Mouse (Mus musculus): ENCODE measurements around the gene Ifih1.

The Ifih1 gene

DNA sequence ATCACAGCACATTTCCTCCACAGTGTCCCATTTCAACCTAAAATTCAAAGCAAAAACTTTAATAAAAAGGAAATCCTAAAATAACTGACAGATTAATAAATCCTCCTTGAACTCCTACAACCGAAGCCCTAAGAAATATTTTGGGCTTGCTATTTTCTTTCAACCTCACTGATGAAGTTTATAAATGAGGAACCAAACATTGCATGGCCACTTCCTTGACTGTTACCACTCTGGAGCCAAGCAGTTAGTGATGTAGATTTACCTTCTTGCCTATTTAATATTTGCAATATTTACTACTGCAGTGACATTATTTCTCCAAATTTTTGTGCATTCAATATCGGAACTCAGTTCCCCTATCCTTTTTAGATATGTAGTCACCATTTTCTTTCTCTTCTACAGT, 6.2 kb downstream of the Ifih1 start:
- DNase-seq (ENCODE audit: low spot score in 2 of 2) = no peak

GRCm38 (mm10) chr2:62630446-62630845, 15.6 kb downstream of the Ifih1 start:
- DNase-seq (ENCODE audit: low spot score in 2 of 2) = peak in 1 of 2 experiments; percentile 51

DNA sequence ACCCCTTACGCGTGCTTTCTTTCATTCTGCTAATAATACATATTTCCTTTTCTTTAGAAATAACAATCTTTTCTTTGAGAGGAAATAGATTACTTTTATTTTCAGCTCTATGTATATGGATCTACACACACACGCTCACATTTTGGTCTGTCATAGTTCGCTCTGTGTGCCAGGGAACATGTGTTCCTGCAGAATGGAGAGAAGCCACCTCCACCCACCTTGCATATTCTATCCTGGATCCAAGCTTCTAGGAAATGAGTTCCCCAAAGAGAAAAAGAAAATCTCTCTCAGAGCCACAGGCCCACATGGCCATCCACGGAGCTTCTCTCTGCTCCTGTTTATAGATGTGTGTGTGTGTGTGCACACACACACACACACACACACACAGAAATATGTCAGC, 17.7 kb downstream of the Ifih1 start:
- DNase-seq (ENCODE audit: low spot score in 2 of 2) = peak; percentile 61 to 84

GRCm38 (mm10) chr2:62627728-62628127, 18.3 kb downstream of the Ifih1 start:
- peak in 1 of 2 experiments; percentile 32 for DNase-seq (ENCODE audit: low spot score in 2 of 2)

DNA sequence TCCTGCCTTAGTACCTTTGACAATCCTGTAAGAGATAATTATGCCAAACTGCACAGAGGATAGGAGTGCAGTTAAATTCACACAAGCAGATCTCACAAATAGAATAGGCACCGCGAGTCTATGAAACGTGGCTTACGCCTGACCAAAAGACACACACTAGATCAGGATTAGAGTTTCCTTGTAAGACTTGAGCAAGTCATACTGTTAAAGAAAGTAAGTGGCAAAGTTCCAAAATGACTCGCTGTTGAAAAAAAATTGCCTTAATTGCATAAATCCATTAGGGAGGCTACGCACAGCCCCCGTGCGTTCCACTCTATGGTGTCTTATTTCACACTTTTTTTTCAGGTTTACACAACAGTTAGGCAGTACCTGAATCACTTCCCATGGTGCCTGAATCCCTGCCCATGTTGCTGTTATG, 23.0 kb downstream of the Ifih1 start:
- DNase-seq (ENCODE audit: low spot score in 2 of 2) = peak; percentile 8 to 21

- no peak for DNase-seq (ENCODE audit: low spot score in 2 of 2)
These were observed 26.4 kb downstream of the Ifih1 start for GRCm38 (mm10) chr2:62619679-62620078.

- DNase-seq (ENCODE audit: low spot score in 2 of 2) = no peak
These were observed 27.1 kb downstream of the Ifih1 start for GRCm38 (mm10) chr2:62618934-62619341.

GRCm38 (mm10) chr2:62613133-62613532, 32.9 kb downstream of the Ifih1 start:
- DNase-seq (ENCODE audit: low spot score in 2 of 2) = no peak

GRCm38 (mm10) chr2:62606205-62606604, 39.9 kb downstream of the Ifih1 start:
- no peak for DNase-seq (ENCODE audit: low spot score in 2 of 2)

DNA sequence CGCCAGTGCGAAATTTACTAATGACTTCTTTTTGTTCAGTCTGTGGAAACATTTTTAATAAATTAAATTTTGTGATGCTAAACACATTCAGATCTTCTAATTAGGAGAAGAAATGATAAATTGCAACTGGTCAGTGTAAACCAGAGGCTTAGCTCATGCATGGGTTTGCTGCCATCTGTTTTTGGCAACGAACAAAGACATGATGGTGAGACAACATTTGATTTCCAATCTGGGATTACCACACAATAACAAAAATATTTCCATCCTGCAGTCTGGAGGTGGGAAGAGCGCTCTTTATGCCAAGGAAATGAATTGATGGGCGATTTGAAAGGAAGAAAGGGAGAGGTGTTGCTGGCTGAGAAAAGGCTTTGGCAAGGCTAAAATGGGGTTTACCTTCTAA, 42.5 kb downstream of the Ifih1 start:
- no peak for DNase-seq (ENCODE audit: low spot score in 2 of 2)

GRCm38 (mm10) chr2:62596586-62596985, 49.5 kb downstream of the Ifih1 start:
- no peak for DNase-seq (ENCODE audit: low spot score in 2 of 2)

- DNase-seq (ENCODE audit: low spot score in 2 of 2) = no peak
These were observed 51.6 kb downstream of the Ifih1 start for GRCm38 (mm10) chr2:62594491-62594890.

DNA sequence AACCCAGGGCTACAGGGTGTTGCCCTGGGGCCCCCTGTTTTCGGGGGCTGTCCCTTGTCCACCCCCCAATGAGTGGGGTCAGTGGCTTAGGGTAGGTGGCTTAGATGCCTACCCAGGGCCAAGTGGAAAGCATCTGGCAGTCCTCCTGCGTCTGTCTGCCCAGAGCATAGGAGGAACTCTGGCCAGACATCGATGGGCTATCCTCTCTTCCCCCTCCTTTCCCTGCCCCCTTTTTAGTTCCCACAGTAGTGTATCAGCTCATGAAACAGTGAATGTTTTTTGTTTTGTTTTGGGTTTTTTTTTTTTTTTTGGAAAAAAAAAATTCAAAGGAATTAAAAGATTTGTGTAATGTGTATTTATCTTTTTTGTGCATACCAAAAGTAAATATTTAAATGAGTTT, 54.5 kb downstream of the Ifih1 start:
- no peak for DNase-seq (ENCODE audit: low spot score in 2 of 2)

DNA sequence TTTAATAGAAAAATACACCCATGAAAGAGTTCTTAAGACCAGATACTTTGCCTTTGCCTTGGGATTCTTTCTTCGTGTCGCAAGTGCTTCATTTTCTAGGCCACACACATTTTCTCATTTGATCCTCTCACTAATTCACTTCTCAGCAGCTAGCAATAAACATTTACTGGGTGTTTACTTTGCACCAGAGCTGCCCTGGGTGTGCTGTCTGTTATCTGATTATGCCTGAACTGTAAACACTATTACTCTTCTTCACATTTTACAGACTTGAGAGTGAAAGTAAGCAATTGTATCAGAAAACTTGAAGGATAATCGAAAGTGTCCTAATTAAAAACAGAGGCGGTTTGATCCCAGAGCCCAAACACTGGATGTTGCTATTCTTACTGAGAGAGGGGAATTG, 56.7 kb downstream of the Ifih1 start:
- no peak for DNase-seq (ENCODE audit: low spot score in 2 of 2)

DNA sequence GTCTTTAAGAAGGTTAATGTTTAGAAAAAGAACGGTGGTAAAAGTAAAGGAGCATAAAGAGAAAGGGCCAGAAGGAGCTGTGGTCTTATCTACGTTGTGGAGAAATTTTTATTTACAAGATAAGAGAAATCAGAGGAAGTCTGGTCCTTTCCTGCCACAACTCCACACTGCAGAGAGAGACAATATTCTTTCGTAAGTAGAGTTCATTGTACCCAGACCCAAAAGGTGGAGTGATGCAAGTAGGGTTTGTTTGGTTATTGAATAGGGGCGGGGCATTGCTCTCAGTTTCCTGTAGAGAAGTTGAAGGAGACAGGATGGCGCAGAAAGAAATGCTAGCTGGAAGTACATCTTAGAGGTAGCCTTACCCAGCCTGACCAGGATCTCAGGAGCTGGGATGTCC, 60.3 kb downstream of the Ifih1 start:
- no peak for DNase-seq (ENCODE audit: low spot score in 2 of 2)

DNA sequence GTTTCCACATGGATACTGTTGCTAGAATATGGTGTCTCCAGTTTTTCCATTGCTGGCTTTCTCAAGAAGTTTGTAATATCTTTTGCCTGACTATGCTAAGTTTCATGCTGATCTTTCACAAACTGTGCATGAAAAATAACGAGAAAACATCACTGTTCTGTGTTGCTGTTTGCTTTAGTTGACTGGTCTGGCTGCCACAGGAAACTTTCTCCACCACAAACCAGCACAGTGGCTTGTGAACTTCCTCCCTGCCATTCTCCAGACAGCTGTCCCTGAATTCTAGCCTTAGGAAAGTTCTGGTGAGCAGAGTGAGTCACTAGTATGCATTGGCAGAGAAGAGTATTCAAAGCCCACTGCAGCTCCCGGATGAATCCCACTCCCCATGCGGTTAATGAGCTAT, 71.1 kb downstream of the Ifih1 start:
- no peak for DNase-seq (ENCODE audit: low spot score in 2 of 2)

DNA sequence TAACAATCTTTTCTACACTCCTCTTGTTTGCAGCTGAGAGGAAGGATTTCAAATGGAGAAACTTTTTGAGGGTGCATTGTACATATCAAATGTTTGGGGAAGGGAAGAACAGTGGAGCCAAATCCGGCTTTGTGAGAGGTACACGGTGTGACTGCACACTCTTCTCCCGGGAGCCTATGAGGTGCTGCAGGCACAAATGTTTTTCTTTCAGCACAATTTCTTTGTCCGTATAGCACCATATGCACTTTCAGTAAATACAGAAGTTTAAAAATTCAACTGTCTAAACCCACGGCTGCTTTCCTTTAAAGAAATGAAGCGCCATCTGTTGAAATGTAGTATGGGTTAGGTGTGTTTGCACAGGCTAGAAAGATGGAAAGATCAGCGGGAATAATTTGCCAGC, 71.8 kb downstream of the Ifih1 start:
- peak; percentile 30 to 59 for DNase-seq (ENCODE audit: low spot score in 2 of 2)

- DNase-seq (ENCODE audit: low spot score in 2 of 2) = peak in 1 of 2 experiments; percentile 29
These were observed 72.3 kb downstream of the Ifih1 start, which contains the start of gene Fap for GRCm38 (mm10) chr2:62573753-62574159. Fap (minus strand) TSS chr2:62574075.

- peak in 1 of 2 experiments; percentile 39 for DNase-seq (ENCODE audit: low spot score in 2 of 2)
These were observed 72.8 kb downstream of the Ifih1 start for GRCm38 (mm10) chr2:62573099-62573752.

GRCm38 (mm10) chr2:62564687-62565086, 81.4 kb downstream of the Ifih1 start:
- no peak for DNase-seq (ENCODE audit: low spot score in 2 of 2)

GRCm38 (mm10) chr2:62562661-62563485, 83.2 kb downstream of the Ifih1 start:
- DNase-seq (ENCODE audit: low spot score in 2 of 2) = no peak

DNA sequence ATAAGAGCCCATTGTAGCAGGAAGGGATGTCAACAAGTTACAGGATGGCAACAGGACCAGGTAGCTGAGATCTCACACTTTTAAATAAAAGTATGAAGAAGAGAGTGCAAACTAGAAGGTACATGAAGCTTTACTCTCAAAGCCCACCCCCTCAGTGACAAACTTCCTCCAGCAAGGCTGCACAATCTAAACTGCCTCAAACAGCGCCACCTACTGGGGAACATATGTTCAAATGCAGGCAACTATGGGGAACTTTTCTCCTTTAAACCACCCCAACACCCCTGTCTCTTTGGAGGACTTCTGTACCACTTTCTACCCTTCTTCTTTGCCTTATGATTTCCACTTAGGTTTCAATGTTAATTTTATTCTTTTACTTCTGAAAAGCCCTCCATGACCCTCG, 88.6 kb downstream of the Ifih1 start:
- no peak for DNase-seq (ENCODE audit: low spot score in 2 of 2)

DNA sequence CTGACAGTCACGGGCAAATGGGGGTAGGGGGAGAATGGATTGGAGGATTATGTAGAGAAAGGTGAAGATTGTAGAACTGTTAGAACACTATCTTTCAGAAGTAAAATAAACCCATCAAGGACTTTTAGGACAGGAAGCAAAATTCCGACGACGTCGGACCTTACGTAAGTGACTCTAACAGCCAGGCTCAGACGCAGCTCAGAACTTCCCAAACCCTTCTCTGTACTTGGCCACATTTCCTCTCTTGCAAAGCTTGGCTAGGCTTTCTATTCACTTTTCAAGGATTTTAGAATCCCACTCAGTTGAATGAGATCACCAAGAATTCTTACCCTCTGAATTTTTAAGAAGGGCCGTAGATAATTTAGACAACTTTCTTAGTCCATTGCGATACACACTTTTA, 89.7 kb downstream of the Ifih1 start:
- DNase-seq (ENCODE audit: low spot score in 2 of 2) = no peak

Data from frontal cortex, postnatal 36 days (tissue).